Mouse (Mus musculus): ENCODE results near the gene Fam240b. TPM values are rescaled to one million over a fixed set of nuclear protein-coding genes. Genes with fewer than 3 reads are reported as not detected.
"Not testable (repeated sequence)": the region's sequence is repeated elsewhere in the genome, so short reads cannot be mapped to it uniquely, and the experiment has no call there.

Gene Fam240b
- under 1 TPM in 1 of 2 experiments, not detected in 1; 0.20 TPM for total RNA-seq (2021)
- long read RNA-seq, experiment 1: 0 reads
- long read RNA-seq, experiment 2, partial matches to known transcripts: 0 of 2 reads
- long read RNA-seq, experiment 2, other reads (novel, unspliced or antisense): 0 of 2 reads

GRCm38 (mm10) chr13:64497692-64498091 lies at the start of gene Fam240b:
TSS of gene Fam240b (minus strand) at chr13:64497792.
- intact Hi-C loops (cut with DNase I; ENCODE audit: low total_unique reads): no loop called here
- DNase-seq: no peak

GRCm38 (mm10) chr13:64530139-64530538 lies 32.5 kb upstream of the Fam240b start:
- intact Hi-C loops (cut with DNase I; ENCODE audit: low total_unique reads): no loop called here
- no peak for DNase-seq

- intact Hi-C loops (cut with DNase I; ENCODE audit: low total_unique reads): no loop called here
- DNase-seq: no peak
These were observed 29.1 kb upstream of the Fam240b start for GRCm38 (mm10) chr13:64526515-64527285.

GRCm38 (mm10) chr13:64514247-64514646 lies 16.7 kb upstream of the Fam240b start:
- no peak for DNase-seq
- intact Hi-C loops (cut with DNase I; ENCODE audit: low total_unique reads): no loop called here

- no peak for DNase-seq
- intact Hi-C loops (cut with DNase I; ENCODE audit: low total_unique reads): no loop called here
These were observed 14.0 kb upstream of the Fam240b start for GRCm38 (mm10) chr13:64511616-64512015.

GRCm38 (mm10) chr13:64507361-64507760 lies 9.8 kb upstream of the Fam240b start:
- no peak for DNase-seq

GRCm38 (mm10) chr13:64502833-64503232 lies 5.2 kb upstream of the Fam240b start:
- intact Hi-C loops (cut with DNase I; ENCODE audit: low total_unique reads): no loop called here
- DNase-seq: no peak

More at GRCm38 (mm10) chr13:64507361-64507760, 9.8 kb upstream of the Fam240b start:
- intact Hi-C loops (cut with DNase I; ENCODE audit: low total_unique reads): no loop called here

GRCm38 (mm10) chr13:64493586-64493985 lies 4.0 kb downstream of the Fam240b start:
- intact Hi-C loops (cut with DNase I; ENCODE audit: low total_unique reads): no loop called here

GRCm38 (mm10) chr13:64489886-64490285 lies 7.7 kb downstream of the Fam240b start:
- no peak for DNase-seq
- intact Hi-C loops (cut with DNase I; ENCODE audit: low total_unique reads): no loop called here

More at GRCm38 (mm10) chr13:64493586-64493985, 4.0 kb downstream of the Fam240b start:
- DNase-seq: no peak

- intact Hi-C loops (cut with DNase I; ENCODE audit: low total_unique reads): no loop called here
- DNase-seq: no peak
These were observed 17.6 kb downstream of the Fam240b start for GRCm38 (mm10) chr13:64479960-64480359.

- no peak for DNase-seq
- intact Hi-C loops (cut with DNase I; ENCODE audit: low total_unique reads): no loop called here
These were observed 19.6 kb downstream of the Fam240b start for GRCm38 (mm10) chr13:64477968-64478367.

- DNase-seq: no peak
- intact Hi-C loops (cut with DNase I; ENCODE audit: low total_unique reads): no loop called here
These were observed 29.7 kb downstream of the Fam240b start for GRCm38 (mm10) chr13:64467886-64468285.

- intact Hi-C loops (cut with DNase I; ENCODE audit: low total_unique reads): no loop called here
- no peak for DNase-seq
These were observed 32.4 kb downstream of the Fam240b start for GRCm38 (mm10) chr13:64465166-64465565.

GRCm38 (mm10) chr13:64462581-64462980 lies 35.0 kb downstream of the Fam240b start:
- intact Hi-C loops (cut with DNase I; ENCODE audit: low total_unique reads): no loop called here
- no peak for DNase-seq

GRCm38 (mm10) chr13:64458181-64458580 lies 39.4 kb downstream of the Fam240b start:
- DNase-seq: no peak
- intact Hi-C loops (cut with DNase I; ENCODE audit: low total_unique reads): no loop called here

GRCm38 (mm10) chr13:64457225-64457978 lies 40.2 kb downstream of the Fam240b start:
- DNase-seq; intact Hi-C loops (cut with DNase I; ENCODE audit: low total_unique reads): not testable (repeated sequence)

GRCm38 (mm10) chr13:64450001-64450794 lies 47.4 kb downstream of the Fam240b start:
- DNase-seq: no peak
- intact Hi-C loops (cut with DNase I; ENCODE audit: low total_unique reads): no loop called here

GRCm38 (mm10) chr13:64448729-64449128 lies 48.9 kb downstream of the Fam240b start:
- DNase-seq: no peak
- intact Hi-C loops (cut with DNase I; ENCODE audit: low total_unique reads): no loop called here

GRCm38 (mm10) chr13:64447947-64448346 lies 49.6 kb downstream of the Fam240b start:
- intact Hi-C loops (cut with DNase I; ENCODE audit: low total_unique reads): no loop called here
- no peak for DNase-seq

Data from gastrocnemius, postnatal 14 days (tissue).